Mouse (Mus musculus): ENCODE data around the gene Gjb3. TPM values are rescaled to one million over a fixed set of nuclear protein-coding genes. Genes with fewer than 3 reads are reported as not detected.

Gene Gjb3
- polyA plus RNA-seq, 1 experiment = 0.48 TPM

- no peak for TF ChIP-seq CTCF (IDR thresholded peaks at IDR 0.05; ENCODE audit: borderline replicate concordance, extremely low read depth, insufficient read depth, insufficient read length)
- TF ChIP-seq POLR2A (IDR thresholded peaks at IDR 0.05; ENCODE audit: borderline replicate concordance, extremely low read depth, insufficient read depth, insufficient read length, poor library complexity, severe bottlenecking) = no peak
- DNase-seq (ENCODE audit: low read depth) = no peak
Observed at GRCm38 (mm10) chr4:127331171-127331570, 527 bp upstream of the Gjb3 start.

- no peak for TF ChIP-seq POLR2A (IDR thresholded peaks at IDR 0.05; ENCODE audit: borderline replicate concordance, extremely low read depth, insufficient read depth, insufficient read length, poor library complexity, severe bottlenecking)
- TF ChIP-seq CTCF (IDR thresholded peaks at IDR 0.05; ENCODE audit: borderline replicate concordance, extremely low read depth, insufficient read depth, insufficient read length) = no peak
- DNase-seq (ENCODE audit: low read depth) = no peak
Observed at GRCm38 (mm10) chr4:127329751-127330150, 893 bp downstream of the Gjb3 start.

- peak; percentile 64 for DNase-seq (ENCODE audit: low read depth)
- TF ChIP-seq POLR2A (IDR thresholded peaks at IDR 0.05; ENCODE audit: borderline replicate concordance, extremely low read depth, insufficient read depth, insufficient read length, poor library complexity, severe bottlenecking) = no peak
- TF ChIP-seq CTCF (IDR thresholded peaks at IDR 0.05; ENCODE audit: borderline replicate concordance, extremely low read depth, insufficient read depth, insufficient read length) = no peak
Observed at GRCm38 (mm10) chr4:127329046-127329445, 1.6 kb downstream of the Gjb3 start.

- no peak for DNase-seq (ENCODE audit: low read depth)
- TF ChIP-seq CTCF (IDR thresholded peaks at IDR 0.05; ENCODE audit: borderline replicate concordance, extremely low read depth, insufficient read depth, insufficient read length) = no peak
- no peak for TF ChIP-seq POLR2A (IDR thresholded peaks at IDR 0.05; ENCODE audit: borderline replicate concordance, extremely low read depth, insufficient read depth, insufficient read length, poor library complexity, severe bottlenecking)
Observed at GRCm38 (mm10) chr4:127328378-127328777, 2.3 kb downstream of the Gjb3 start.

GRCm38 (mm10) chr4:127327749-127328148 is 2.9 kb downstream of the Gjb3 start:
- DNase-seq (ENCODE audit: low read depth) = no peak
- TF ChIP-seq POLR2A (IDR thresholded peaks at IDR 0.05; ENCODE audit: borderline replicate concordance, extremely low read depth, insufficient read depth, insufficient read length, poor library complexity, severe bottlenecking) = no peak
- TF ChIP-seq CTCF (IDR thresholded peaks at IDR 0.05; ENCODE audit: borderline replicate concordance, extremely low read depth, insufficient read depth, insufficient read length) = no peak

- no peak for DNase-seq (ENCODE audit: low read depth)
- TF ChIP-seq POLR2A (IDR thresholded peaks at IDR 0.05; ENCODE audit: borderline replicate concordance, extremely low read depth, insufficient read depth, insufficient read length, poor library complexity, severe bottlenecking) = no peak
- TF ChIP-seq CTCF (IDR thresholded peaks at IDR 0.05; ENCODE audit: borderline replicate concordance, extremely low read depth, insufficient read depth, insufficient read length) = no peak
Observed at GRCm38 (mm10) chr4:127327258-127327657, 3.4 kb downstream of the Gjb3 start.

- TF ChIP-seq POLR2A (IDR thresholded peaks at IDR 0.05; ENCODE audit: borderline replicate concordance, extremely low read depth, insufficient read depth, insufficient read length, poor library complexity, severe bottlenecking) = no peak
- no peak for TF ChIP-seq CTCF (IDR thresholded peaks at IDR 0.05; ENCODE audit: borderline replicate concordance, extremely low read depth, insufficient read depth, insufficient read length)
- DNase-seq (ENCODE audit: low read depth) = no peak
Observed at GRCm38 (mm10) chr4:127325276-127325675, 5.4 kb downstream of the Gjb3 start.

- DNase-seq (ENCODE audit: low read depth) = peak; percentile 89
- peak; percentile 95 for TF ChIP-seq CTCF (IDR thresholded peaks at IDR 0.05; ENCODE audit: borderline replicate concordance, extremely low read depth, insufficient read depth, insufficient read length)
- TF ChIP-seq POLR2A (IDR thresholded peaks at IDR 0.05; ENCODE audit: borderline replicate concordance, extremely low read depth, insufficient read depth, insufficient read length, poor library complexity, severe bottlenecking) = no peak
Observed at GRCm38 (mm10) chr4:127324759-127325158, 5.9 kb downstream of the Gjb3 start.

- TF ChIP-seq CTCF (IDR thresholded peaks at IDR 0.05; ENCODE audit: borderline replicate concordance, extremely low read depth, insufficient read depth, insufficient read length) = no peak
- TF ChIP-seq POLR2A (IDR thresholded peaks at IDR 0.05; ENCODE audit: borderline replicate concordance, extremely low read depth, insufficient read depth, insufficient read length, poor library complexity, severe bottlenecking) = no peak
- no peak for DNase-seq (ENCODE audit: low read depth)
Observed at GRCm38 (mm10) chr4:127324296-127324695, 6.3 kb downstream of the Gjb3 start.

- DNase-seq (ENCODE audit: low read depth) = no peak
- TF ChIP-seq POLR2A (IDR thresholded peaks at IDR 0.05; ENCODE audit: borderline replicate concordance, extremely low read depth, insufficient read depth, insufficient read length, poor library complexity, severe bottlenecking) = no peak
- no peak for TF ChIP-seq CTCF (IDR thresholded peaks at IDR 0.05; ENCODE audit: borderline replicate concordance, extremely low read depth, insufficient read depth, insufficient read length)
Observed at GRCm38 (mm10) chr4:127323651-127324050, 7.0 kb downstream of the Gjb3 start.

- TF ChIP-seq CTCF (IDR thresholded peaks at IDR 0.05; ENCODE audit: borderline replicate concordance, extremely low read depth, insufficient read depth, insufficient read length) = peak; percentile 88
- no peak for TF ChIP-seq POLR2A (IDR thresholded peaks at IDR 0.05; ENCODE audit: borderline replicate concordance, extremely low read depth, insufficient read depth, insufficient read length, poor library complexity, severe bottlenecking)
- DNase-seq (ENCODE audit: low read depth) = peak; percentile 77
Observed at GRCm38 (mm10) chr4:127319613-127320012, 11.0 kb downstream of the Gjb3 start.

GRCm38 (mm10) chr4:127317143-127317542 is 13.5 kb downstream of the Gjb3 start:
- DNase-seq (ENCODE audit: low read depth) = peak; percentile 31
- no peak for TF ChIP-seq CTCF (IDR thresholded peaks at IDR 0.05; ENCODE audit: borderline replicate concordance, extremely low read depth, insufficient read depth, insufficient read length)
- TF ChIP-seq POLR2A (IDR thresholded peaks at IDR 0.05; ENCODE audit: borderline replicate concordance, extremely low read depth, insufficient read depth, insufficient read length, poor library complexity, severe bottlenecking) = no peak

All from brain, embryonic 14.5 days (tissue).